Mouse (Mus musculus): ENCODE measurements around the gene Calm3.
A peak's percentile ranks its signal among the peaks of the same experiment; 100 is the strongest.

Calm3 gene

GRCm38 (mm10) chr7:16914453-16915343 is 9.2 kb downstream of the Calm3 start:
- no peak for DNase-seq (ENCODE audit: low spot score)

- peak; percentile 88 for DNase-seq (ENCODE audit: low spot score)
These were observed 10.0 kb downstream of the Calm3 start for GRCm38 (mm10) chr7:16913806-16914452.

- no peak for DNase-seq (ENCODE audit: low spot score)
These were observed 11.6 kb downstream of the Calm3 start for GRCm38 (mm10) chr7:16912360-16912759.

GRCm38 (mm10) chr7:16911904-16912303 is 12.0 kb downstream of the Calm3 start:
- no peak for DNase-seq (ENCODE audit: low spot score)

GRCm38 (mm10) chr7:16909909-16910308 is 14.0 kb downstream of the Calm3 start:
- DNase-seq (ENCODE audit: low spot score) = no peak

GRCm38 (mm10) chr7:16908859-16909258 is 15.1 kb downstream of the Calm3 start:
- DNase-seq (ENCODE audit: low spot score) = no peak

- DNase-seq (ENCODE audit: low spot score) = no peak
These were observed 15.5 kb downstream of the Calm3 start for GRCm38 (mm10) chr7:16908367-16908766.

- DNase-seq (ENCODE audit: low spot score) = no peak
These were observed 16.1 kb downstream of the Calm3 start for GRCm38 (mm10) chr7:16907842-16908241.

GRCm38 (mm10) chr7:16906889-16907559 is 16.9 kb downstream of the Calm3 start:
- no peak for DNase-seq (ENCODE audit: low spot score)

- no peak for DNase-seq (ENCODE audit: low spot score)
These were observed 17.6 kb downstream of the Calm3 start, which contains the start of gene Ptgir for GRCm38 (mm10) chr7:16906281-16906680. Gene Ptgir, plus strand, starts transcription at chr7:16906490.

GRCm38 (mm10) chr7:16905491-16906021 is 18.4 kb downstream of the Calm3 start:
- DNase-seq (ENCODE audit: low spot score) = no peak

GRCm38 (mm10) chr7:16904120-16904675 is 19.7 kb downstream of the Calm3 start:
- no peak for DNase-seq (ENCODE audit: low spot score)

GRCm38 (mm10) chr7:16903439-16903955 is 20.4 kb downstream of the Calm3 start:
- DNase-seq (ENCODE audit: low spot score) = no peak

GRCm38 (mm10) chr7:16900526-16900925 is 23.4 kb downstream of the Calm3 start:
- no peak for DNase-seq (ENCODE audit: low spot score)

- no peak for DNase-seq (ENCODE audit: low spot score)
These were observed 28.4 kb downstream of the Calm3 start for GRCm38 (mm10) chr7:16895511-16895910.

GRCm38 (mm10) chr7:16895000-16895399 is 28.9 kb downstream of the Calm3 start:
- peak; percentile 91 for DNase-seq (ENCODE audit: low spot score)

- no peak for DNase-seq (ENCODE audit: low spot score)
These were observed 29.6 kb downstream of the Calm3 start for GRCm38 (mm10) chr7:16894279-16894678.

- no peak for DNase-seq (ENCODE audit: low spot score)
These were observed 30.3 kb downstream of the Calm3 start for GRCm38 (mm10) chr7:16893612-16894011.

GRCm38 (mm10) chr7:16892352-16892730 is 31.6 kb downstream of the Calm3 start:
- no peak for DNase-seq (ENCODE audit: low spot score)

GRCm38 (mm10) chr7:16891641-16892351 is 32.1 kb downstream of the Calm3 start, which contains the start of gene Gng8:
Gene Gng8, plus strand, starts transcription at chr7:16891786.
- DNase-seq (ENCODE audit: low spot score) = peak; percentile 95

- peak; percentile 90 for DNase-seq (ENCODE audit: low spot score)
These were observed 33.0 kb downstream of the Calm3 start for GRCm38 (mm10) chr7:16890944-16891343.
